Mouse (Mus musculus): ENCODE data around the gene B430305J03Rik. TPM values are rescaled to one million over a fixed set of nuclear protein-coding genes. Genes with fewer than 3 reads are reported as not detected.

The B430305J03Rik gene
- 0.25 and 0.62 TPM in 2 replicates for total RNA-seq (2015)
- total RNA-seq (2017), result 0.28 and 0.95 TPM in 2 replicates

DNA sequence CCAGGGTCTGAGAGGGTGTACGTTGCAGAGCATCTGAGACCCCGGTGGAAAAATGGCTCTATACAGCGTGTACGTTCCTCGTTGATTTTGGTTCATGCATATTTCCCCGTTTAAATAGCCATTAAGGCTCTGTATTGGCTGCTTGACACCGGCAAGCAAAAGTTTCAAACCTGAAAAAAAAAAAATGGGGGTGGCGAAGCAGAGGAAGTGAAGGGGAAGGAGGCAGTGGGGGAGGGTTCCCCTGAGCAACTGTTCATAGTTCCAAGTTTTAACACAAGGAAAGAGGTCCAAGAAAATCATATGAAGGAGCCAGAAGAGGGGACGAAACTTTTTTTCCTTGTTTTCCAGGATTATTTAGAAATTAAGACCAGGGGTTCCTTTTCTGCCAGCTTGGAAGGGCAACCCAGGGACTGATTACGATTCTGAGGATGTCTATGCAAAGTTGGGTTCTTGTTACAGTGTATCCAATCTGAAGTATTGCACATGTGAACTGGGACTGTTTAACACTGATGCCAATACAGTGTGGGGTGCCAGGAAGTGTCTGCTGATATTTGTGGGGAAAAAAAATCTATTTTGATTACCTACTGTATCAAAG, at the start of gene B430305J03Rik:
TSS of gene B430305J03Rik (minus strand) at position 173 of the 595 bp plus-strand sequence.
- ATAC-seq (ENCODE audit: poor library complexity, severe bottlenecking), result peak; percentile 14; the same call in 1 of the 2 replicates

DNA sequence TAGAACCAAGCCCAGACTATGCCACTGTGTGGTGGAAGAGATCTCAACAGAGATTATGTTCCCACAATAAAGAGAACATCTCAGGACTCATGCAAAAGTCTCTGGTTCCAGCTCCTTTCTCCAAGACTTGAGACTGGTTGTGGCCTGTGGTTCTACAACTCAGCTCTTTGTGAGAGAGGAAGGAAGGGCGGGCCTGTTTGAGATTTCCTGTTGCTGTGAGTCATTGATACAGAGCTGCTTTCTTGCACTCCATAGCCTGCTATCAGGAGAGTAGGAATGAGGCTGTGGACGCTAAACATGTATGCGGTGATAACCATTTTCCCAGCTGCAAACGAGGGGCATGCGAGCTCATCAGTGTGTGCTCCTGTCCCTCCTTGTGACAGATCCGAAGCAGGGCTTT, 43.9 kb upstream of the B430305J03Rik start:
- peak; percentile 86 for ATAC-seq (ENCODE audit: poor library complexity, severe bottlenecking)

DNA sequence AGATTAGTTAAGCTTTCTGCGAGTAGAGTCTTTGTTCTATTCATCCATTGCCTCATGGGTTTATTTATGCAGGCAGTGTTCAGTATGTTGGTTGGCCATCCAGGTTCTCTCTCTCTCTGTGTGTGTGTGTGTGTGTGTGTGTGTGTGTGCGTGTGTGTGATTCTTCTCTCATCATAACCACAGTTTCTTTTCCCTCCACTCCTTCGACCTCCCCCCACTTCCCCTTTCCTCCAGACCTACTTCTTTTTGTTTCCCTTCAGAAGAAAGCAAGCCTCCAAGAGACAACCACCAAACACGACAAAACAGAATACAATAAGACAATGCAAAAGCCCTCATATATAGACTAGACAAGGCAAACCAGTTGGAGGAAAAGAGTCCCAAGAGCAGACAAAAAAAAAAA, 41.2 kb upstream of the B430305J03Rik start:
- ATAC-seq (ENCODE audit: poor library complexity, severe bottlenecking), result peak; percentile 61

DNA sequence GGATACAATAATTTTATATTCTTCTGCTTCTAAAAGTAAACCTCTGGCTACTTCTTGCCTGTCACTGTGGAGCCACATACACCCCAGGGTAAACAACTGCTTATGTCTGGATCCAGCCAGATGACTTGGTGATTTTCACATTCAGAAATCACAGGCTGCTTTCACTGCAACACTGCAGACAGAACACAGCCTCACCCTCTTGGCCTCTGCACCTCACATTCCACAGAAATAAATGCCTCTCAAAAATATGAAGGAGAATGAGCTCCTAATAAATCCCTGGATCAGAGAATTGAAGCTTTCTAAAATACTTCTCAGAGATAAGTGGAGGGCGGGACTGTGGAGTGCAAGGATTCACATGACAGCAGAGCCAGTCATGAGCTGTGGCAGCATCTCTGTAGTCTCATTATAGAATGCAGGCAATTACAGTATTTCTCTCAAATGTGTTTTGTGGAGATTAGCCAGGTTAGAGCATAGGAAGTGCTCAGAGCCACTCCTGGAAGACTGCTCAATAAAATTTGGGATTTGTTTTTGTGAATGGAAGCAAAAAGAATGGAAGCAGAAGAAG, 35.2 kb upstream of the B430305J03Rik start:
- ATAC-seq (ENCODE audit: poor library complexity, severe bottlenecking), result no peak

DNA sequence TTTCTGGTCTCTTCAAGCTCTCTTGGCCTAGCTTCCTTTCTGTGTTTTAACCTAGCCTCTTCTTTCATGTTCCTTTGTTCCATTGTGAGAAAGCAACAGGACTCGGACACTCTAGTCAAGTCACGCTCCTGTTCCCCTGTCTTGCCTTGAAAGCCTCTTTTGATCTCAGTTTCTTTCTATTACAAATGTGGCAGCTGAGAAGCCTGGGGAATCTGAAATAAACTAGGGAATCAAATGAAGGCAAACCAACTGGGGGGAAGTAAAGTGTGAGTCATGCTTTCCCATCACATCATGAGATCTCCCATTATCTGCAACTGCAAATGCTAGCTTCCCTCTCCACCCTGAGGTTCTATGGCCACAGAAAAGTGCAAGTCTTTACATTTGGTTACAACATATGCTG, 31.0 kb upstream of the B430305J03Rik start:
- ATAC-seq (ENCODE audit: poor library complexity, severe bottlenecking), result peak; percentile 72

DNA sequence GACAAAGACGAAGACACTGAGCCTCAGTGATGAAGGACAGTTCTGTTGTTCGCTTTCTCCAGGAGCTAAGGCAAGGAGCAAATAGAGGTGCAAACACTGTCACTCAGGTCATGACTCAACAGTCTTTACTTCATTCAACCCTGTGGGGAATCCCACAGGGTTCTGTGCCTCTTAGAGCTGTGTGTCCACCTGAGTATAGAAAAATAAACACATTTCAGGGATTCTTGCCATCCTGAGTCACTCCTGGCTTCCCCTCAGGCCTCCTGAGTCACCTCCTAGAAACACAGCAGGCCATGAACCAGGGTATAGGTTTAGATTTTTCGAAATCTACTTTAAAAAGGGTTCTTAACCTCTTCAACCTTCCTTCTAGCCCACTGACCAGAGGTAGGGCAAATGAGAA, 29.6 kb upstream of the B430305J03Rik start:
- ATAC-seq (ENCODE audit: poor library complexity, severe bottlenecking), result no peak

DNA sequence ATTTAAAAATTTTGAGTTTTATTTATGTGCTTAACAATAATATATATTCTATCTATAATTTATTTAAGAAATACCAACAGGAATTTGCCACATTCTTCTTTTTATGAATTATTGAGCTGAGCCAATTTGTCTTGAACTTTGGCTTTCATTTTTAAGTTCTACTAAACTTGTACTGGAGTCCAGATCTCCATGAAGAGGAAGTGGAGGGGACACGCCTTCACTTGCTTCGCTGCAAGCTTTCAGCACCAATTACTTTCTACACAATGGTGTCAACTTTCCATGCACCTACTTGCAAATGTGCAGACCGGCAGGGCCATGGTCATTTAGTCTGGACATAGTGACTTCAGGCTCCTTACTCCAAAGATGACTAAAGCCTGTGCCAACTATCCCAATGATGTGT, 27.8 kb upstream of the B430305J03Rik start:
- peak; percentile 55 for ATAC-seq (ENCODE audit: poor library complexity, severe bottlenecking)

DNA sequence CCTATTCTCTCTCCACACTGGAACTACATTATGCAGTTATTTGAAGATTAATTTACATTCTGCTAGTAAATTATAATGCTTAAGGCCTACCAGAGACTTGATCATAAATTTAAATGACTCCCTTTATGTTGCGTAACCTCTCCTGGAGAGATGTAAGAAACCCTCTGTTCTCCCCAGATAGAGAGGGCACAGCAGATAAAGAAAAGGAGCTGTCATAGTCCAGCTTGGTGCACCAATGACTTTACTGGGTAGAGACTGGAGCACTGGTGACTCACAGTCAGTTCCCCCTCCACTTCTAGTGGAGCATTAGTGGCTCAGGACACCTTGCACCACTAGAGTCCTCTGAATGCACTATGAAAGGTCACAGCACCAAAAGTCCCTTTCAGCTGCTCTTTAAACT, 27.1 kb upstream of the B430305J03Rik start:
- ATAC-seq (ENCODE audit: poor library complexity, severe bottlenecking), result peak; percentile 33

DNA sequence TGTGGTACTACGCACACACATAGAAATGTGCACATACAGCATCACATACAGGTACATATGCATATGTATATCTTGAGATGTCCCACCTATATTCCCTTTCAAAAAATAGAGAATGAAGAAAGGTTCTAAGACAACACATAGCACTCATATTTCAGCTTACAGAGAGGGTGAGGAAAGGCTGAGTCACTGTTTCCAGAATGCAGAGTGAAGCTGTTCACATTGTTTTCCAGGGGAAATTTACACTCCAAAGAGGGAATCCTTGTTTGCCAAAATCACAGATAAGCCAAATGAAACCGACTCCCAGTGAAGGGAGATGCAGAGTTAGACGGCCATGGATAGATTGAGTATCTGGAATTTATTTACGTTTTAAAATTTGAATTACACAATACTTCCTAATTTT, 25.8 kb upstream of the B430305J03Rik start:
- ATAC-seq (ENCODE audit: poor library complexity, severe bottlenecking), result no peak

DNA sequence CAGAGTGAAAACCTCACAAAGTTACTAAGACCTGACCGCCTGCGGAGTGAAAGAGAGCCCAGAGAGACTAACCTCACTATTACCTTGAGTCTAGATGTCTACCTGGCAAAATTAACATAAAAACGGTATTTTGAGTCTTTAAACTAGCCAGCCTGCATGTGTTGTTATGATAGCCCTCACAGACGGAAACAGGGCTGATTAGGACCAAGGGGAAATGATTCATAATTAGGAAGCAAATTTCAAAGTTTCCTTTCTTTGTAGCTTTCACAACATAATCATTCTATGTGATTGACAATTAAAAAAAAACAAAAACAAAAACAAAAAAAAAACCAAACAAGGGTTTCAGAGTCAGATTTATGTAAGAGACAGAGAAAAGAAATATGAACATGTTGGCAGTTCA, 20.6 kb upstream of the B430305J03Rik start:
- ATAC-seq (ENCODE audit: poor library complexity, severe bottlenecking), result no peak

DNA sequence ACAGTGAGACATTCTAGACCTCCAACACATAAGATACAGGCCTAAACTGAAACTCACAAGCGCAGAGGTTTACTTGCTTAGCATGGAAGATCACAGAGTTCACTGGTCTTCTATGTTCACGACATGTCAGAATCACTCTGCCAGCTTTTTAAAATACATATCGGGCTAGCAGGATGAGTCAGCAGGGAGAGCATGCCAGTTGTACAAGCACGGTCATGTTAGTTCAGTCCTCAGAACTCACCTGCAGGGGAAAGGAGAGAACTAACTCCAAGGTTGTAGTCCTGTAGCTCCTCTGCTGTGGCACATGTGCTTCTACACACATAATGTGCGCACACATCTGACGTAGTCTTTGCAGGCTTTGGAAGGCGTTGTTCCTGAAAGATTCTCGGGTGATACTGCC, 10.2 kb upstream of the B430305J03Rik start:
- no peak for ATAC-seq (ENCODE audit: poor library complexity, severe bottlenecking)

DNA sequence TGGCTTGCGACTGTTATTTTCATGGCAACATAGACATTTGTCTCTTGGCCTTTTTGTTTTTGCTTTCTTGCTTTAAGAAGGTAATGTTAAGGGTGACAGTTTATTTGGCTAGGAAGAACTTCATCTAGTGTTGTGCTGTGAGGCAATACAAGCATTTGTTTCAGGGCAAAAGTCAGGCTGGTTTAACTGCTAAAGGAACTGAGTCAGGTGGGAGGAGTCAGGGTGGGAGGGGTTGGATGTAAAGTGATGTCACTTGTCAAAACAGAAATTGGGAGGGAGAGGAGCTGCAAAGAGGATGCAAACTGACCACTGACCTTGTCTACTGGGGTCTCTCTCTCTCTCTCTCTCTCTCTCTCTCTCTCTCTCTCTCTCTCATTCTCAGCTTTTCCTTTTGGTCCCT, 2.7 kb upstream of the B430305J03Rik start:
- ATAC-seq (ENCODE audit: poor library complexity, severe bottlenecking), result no peak

DNA sequence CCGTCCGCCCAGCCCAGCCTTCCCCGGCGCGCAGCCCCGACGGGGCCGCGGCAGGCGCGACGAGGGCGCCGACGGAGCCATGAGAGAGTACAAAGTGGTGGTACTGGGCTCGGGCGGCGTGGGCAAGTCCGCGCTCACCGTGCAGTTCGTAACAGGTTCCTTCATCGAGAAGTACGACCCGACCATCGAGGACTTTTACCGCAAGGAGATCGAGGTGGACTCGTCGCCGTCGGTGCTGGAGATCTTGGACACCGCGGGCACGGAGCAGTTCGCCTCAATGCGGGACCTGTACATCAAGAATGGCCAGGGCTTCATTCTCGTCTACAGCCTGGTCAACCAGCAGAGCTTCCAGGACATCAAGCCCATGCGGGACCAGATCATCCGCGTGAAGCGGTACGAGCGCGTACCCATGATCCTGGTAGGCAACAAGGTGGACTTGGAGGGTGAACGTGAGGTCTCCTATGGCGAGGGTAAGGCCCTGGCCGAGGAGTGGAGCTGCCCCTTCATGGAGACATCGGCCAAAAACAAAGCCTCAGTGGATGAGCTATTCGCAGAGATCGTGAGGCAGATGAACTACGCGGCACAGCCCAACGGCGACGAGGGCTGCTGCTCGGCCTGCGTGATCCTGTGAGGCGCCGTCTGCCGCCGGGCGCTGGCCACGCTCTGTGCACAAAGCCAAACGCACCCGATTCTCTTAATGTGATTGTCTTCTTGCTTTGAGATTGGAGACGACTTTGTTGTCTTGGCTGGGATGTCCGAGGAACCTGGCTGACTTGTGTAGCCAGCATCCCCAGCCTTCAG, 573 bp downstream of the B430305J03Rik start:
- peak; percentile 13 for ATAC-seq (ENCODE audit: poor library complexity, severe bottlenecking)

DNA sequence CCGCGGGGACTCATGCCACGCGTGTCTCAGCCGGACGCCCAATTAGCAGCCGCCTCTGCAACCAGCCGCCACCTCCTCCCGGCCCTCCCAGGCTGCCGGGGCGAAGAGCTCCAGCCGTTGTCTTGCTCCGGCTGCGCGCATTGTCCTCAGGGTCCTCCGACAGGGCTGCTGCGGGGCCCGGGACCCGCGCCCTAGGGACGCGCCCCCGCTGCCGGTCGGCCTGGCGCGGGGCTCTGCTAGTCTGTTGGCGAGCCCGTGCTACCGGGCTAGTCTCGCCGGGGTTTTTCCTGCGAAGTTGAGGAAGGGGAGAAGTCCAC, 1.1 kb downstream of the B430305J03Rik start:
- no peak for ATAC-seq (ENCODE audit: poor library complexity, severe bottlenecking)

DNA sequence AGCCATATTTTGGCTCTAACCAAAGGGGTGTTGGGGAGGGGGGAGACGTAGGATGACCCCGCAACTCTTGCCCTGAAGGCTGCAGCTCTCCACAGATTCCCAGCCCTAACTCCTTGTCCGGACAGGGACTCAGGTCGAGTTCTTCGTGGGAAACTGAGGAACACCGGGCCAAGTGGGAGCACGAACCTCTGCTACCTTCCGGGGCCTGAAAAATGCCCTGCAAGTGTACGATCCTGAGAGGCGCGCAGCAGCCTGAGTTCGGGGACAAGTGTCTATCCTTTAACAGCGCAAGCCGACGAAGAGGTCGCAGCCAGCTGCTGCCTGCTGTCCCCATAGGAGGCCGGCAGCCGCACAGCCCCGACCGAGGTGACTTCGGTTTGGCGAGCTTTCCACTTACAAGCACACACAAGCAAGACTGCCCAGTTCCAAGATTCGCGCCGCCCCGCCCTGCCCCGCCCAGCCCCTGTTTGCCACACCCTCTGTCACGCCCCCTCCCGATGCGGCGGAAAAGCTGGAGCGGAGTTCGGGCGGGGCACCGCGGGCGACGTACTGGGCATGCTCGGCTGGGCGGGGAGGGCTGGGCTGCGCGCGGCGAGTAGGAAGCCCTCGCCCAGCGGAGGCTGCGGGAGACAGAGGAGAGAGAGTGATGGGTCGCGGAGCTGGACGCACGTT, 1.6 kb downstream of the B430305J03Rik start:
- ATAC-seq (ENCODE audit: poor library complexity, severe bottlenecking), result peak; percentile 64

DNA sequence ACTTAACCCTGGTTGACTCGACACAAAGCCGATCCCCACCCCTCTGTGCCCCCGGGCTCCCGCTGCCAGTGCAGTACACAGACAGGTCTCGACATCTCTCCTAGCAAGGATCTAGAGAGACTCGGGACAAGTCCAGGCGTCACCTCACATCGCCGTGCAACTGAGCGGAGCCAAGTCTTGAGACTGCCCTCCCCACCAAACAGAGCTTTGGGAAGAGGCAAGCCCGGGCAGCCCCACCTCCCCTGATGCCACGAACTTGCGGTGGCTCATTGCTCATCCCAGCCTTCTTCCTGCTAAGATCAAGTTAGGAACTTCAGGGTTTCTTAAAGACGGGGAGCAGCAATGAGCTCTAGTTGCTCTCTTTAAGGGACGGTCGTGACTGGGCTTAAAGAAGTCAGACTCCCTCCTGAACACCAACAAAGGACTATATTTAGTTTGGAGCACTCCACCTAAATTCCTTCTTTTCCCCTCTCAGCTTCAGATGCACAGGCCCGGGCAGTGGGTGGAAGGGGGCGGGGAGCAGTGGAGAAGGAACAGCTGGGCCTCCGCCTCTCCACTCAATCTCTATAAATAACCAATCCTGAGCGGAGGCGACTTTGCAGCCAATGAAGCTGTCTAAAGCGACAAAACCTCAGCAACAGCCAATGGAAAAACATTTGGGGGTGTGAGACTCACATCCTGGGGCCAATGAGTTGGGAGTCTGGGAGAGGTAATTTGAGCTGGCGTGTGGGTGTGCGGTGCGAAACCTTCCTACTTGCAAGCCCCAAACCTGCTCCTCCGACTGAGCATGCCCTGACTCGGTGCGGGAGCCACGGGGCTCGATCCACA, 2.4 kb downstream of the B430305J03Rik start:
- peak; percentile 59 for ATAC-seq (ENCODE audit: poor library complexity, severe bottlenecking)

DNA sequence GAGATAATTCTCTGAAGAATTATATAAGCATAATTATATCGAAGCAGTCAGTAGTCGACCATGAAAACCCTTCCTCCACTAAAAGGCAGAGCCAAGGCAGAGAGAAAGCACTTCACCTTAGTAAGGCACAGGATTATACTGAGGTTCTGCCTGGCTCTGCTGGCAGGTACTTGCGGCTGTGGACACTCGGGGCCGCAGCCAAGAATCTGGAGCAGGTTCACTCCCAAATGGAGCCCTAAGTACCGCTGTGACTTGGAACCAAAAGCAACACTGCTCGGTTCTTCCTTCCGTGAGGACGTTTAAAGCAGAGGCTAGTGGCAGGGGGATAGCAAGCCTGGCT, 3.0 kb downstream of the B430305J03Rik start:
- peak; percentile 0 for ATAC-seq (ENCODE audit: poor library complexity, severe bottlenecking)

DNA sequence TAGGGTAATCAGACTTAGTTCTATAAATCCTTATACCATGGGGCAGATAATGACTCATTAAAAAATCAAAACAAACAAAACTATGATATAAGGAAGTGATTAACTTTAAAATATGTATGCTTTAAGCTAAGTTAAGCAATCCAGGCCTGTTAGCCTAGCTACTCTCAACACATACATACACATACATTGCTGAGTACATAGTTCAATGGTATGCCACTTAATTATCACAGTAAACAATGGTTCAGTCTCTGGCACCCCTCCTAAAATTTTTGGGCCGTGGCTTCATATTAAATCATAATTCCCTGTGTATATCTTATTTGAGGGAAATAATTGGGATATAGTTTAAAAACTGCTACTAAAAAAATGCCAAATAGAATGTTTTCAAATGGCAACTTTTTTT, 4.4 kb downstream of the B430305J03Rik start, which contains the start of gene Rap2b:
TSS of gene Rap2b (plus strand) at position 301 of the 400 bp plus-strand sequence.
- no peak for ATAC-seq (ENCODE audit: poor library complexity, severe bottlenecking)

DNA sequence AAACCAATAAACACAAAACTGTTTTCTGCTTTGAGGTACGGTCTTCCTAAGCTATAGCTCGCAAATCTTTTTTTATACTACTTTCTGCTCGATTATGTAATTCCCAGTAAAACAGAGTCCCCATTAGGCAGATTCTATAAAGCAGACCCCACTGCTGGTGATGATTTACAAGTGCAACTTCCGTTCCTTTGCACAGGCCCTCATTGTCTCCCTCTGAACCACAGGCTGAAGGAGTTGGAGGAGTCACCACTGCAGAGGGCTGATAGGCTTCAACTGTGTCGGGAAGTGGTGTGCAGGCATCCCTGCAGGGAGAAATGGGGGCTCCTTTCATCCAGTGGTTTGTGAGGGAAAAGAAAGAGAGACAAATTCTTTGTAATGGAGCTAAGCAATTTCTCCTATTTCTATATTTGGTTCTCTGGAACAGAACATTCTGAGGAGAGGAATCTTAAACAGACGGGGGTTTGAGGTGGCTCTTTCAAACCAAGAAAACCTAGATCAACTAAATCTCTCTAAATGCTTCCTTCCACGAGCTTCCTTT, 6.9 kb downstream of the B430305J03Rik start:
- ATAC-seq (ENCODE audit: poor library complexity, severe bottlenecking), result no peak

DNA sequence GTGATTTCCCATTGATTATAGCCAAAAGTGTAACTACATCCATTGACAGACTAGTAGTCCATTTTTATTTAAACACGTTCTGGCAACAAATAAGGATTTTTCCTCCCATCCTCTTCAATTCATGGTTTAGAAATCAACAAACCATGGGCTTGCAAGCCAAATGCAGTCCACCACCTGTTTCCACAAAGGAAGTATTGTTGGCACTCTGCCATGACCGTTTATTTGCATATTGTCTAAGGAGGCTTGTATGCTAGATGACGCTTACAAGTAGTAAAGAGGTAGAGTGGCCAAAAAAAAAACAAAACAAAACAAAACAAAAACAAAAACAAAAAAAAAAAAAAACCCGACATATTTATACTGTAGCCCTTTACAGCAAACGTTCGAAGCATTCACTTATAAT, 7.6 kb downstream of the B430305J03Rik start:
- ATAC-seq (ENCODE audit: poor library complexity, severe bottlenecking), result no peak

DNA sequence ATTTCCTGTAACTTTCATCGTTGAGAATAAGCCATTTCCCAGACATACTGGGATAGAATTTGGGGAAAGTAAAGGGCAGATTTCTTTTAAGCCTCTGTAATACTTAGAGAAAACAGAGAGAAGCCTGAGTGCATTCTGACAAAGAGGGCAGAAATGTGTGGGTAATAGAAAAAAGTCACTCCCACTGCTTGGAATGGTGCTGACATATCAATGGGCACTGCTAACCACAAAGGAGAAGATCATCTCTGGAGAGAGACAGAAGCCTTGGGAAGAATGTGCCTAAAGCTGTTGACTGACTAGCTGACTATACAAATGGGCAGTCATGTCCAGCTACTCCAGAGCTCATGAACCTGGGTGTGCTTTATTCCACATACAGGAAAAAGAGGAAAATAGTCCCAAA, 10.3 kb downstream of the B430305J03Rik start:
- no peak for ATAC-seq (ENCODE audit: poor library complexity, severe bottlenecking)

Measured in megakaryocyte, adult 5-6 weeks (primary cell).